Mouse (Mus musculus) hindbrain, embryonic 10.5 days (tissue): ENCODE results near the gene Rarres2. TPM values are rescaled to one million over a fixed set of nuclear protein-coding genes. Genes with fewer than 3 reads are reported as not detected.

Experiments used
- DNase-seq: peaks from one replicate; pipeline ENCODE4 v3.0.0-alpha.2; 2017; ENCODE audit warnings: low spot score
- H3K27ac ChIP-seq: fragments of 300-500 bp; sonication (generic); 2 replicates; pipeline ENCODE4 v1.5.1; 2016; ENCODE audit warnings: mild to moderate bottlenecking, moderate library complexity
- H3K27me3 ChIP-seq: fragments of 300-500 bp; sonication (generic); 2 replicates; pipeline ENCODE4 v1.6.1; 2016; ENCODE audit warnings: mild to moderate bottlenecking; ENCODE audit not compliant: poor library complexity, insufficient read depth, severe bottlenecking
- H3K36me3 ChIP-seq: fragments of 300-500 bp; sonication (generic); 2 replicates; pipeline ENCODE4 v1.6.1; 2016; ENCODE audit warnings: mild to moderate bottlenecking, moderate library complexity
- H3K4me1 ChIP-seq: fragments of 300-500 bp; sonication (generic); replicated peaks from 2 replicates; pipeline ENCODE4 v1.6.1; 2016; ENCODE audit warnings: mild to moderate bottlenecking
- H3K4me3 ChIP-seq: fragments of 300-500 bp; sonication (generic); 2 replicates; pipeline ENCODE4 v1.5.1; 2016; ENCODE audit warnings: mild to moderate bottlenecking, moderate library complexity
- H3K9me3 ChIP-seq: fragments of 300-500 bp; sonication (generic); 2 replicates; pipeline ENCODE4 v1.6.1; 2016; ENCODE audit warnings: mild to moderate bottlenecking, moderate library complexity
- WGBS: fragments of 180-500 bp; shearing (Covaris S2); methylation state at CpG from one replicate; pipeline ENCODE4 v1.1.7; 2016; 5-methylcytosine and 5-hydroxymethylcytosine counted together
- polyA plus RNA-seq: library from polyadenylated mRNA; unstranded; fragments of >200 nt; fragmentation: Nextera tagmentation; extraction: Ambion mirVana; gene quantifications from 2 replicates; pipeline ENCODE4 v1.2.1, GENCODE M21; 2016

The Rarres2 gene
- polyA plus RNA-seq, 1 experiment from 2014 or later = 1.9 TPM

- Histone ChIP-seq H3K27me3 (no peaks in the 10 kb centered on the region), H3K27ac (no peak overlapping the region), H3K4me1 (peaks cover 5% of the 10 kb centered on the region), H3K4me3 (no peak overlapping the region), H3K9me3 (no peaks in the 10 kb centered on the region), H3K36me3 (peaks cover 3% of the 10 kb centered on the region; the same call in 1 of the 2 replicates)
- no peak for DNase-seq
- 60% methylated on average over 4 of the region's 4 CpGs for WGBS
Measured at GRCm38 (mm10) chr6:48546858-48547257, 25.7 kb downstream of the Rarres2 start.

GRCm38 (mm10) chr6:48546271-48546670 is 26.3 kb downstream of the Rarres2 start:
- Histone ChIP-seq H3K27ac (no peak overlapping the region), H3K9me3 (no peaks in the 10 kb centered on the region), H3K4me1 (peaks cover 11% of the 10 kb centered on the region), H3K36me3 (peaks cover 9% of the 10 kb centered on the region), H3K4me3 (no peak overlapping the region), H3K27me3 (no peaks in the 10 kb centered on the region)
- WGBS = 64% methylated on average over 1 of the region's 1 CpGs
- DNase-seq = peak; percentile 54

- Histone ChIP-seq H3K4me3 (no peak overlapping the region), H3K27me3 (no peaks in the 10 kb centered on the region), H3K36me3 (peaks cover 19% of the 10 kb centered on the region), H3K27ac (no peak overlapping the region), H3K4me1 (peaks cover 17% of the 10 kb centered on the region), H3K9me3 (no peaks in the 10 kb centered on the region)
- 84% methylated on average over 5 of the region's 5 CpGs for WGBS
- DNase-seq = no peak
Measured at GRCm38 (mm10) chr6:48545251-48545650, 27.3 kb downstream of the Rarres2 start.

GRCm38 (mm10) chr6:48542631-48543030 is 30.0 kb downstream of the Rarres2 start:
- 87% methylated on average over 3 of the region's 3 CpGs for WGBS
- Histone ChIP-seq H3K4me3 (no peak overlapping the region), H3K36me3 (peaks cover 25% of the 10 kb centered on the region), H3K9me3 (no peaks in the 10 kb centered on the region), H3K27me3 (no peaks in the 10 kb centered on the region), H3K27ac (0 out of 2 replicates have a peak overlapping the region, but pooled peaks have one; percentile 31), H3K4me1 (peaks cover 37% of the 10 kb centered on the region)
- DNase-seq = no peak

GRCm38 (mm10) chr6:48541560-48542450 is 30.8 kb downstream of the Rarres2 start:
- no peak for DNase-seq

DNA sequence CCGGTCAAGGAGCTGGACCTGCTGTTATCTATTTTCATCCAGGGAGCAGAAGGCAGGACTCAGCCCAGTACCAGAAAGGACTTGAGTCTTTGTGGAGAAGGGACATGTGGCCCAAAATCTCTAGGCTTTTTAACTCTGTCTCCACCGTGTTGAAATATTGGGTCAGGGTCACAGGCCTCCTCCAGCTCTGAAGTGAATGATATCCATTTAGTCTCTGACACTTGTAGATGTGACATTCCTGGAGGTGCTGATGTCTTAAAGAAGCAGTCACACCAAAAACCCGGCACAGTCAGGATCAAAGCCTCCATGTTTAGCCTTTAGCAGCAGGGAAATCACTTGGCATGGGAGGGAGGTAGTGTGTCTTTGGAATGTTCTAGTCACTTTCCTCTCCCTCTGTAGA is 31.9 kb downstream of the Rarres2 start:
- no peak for DNase-seq
- H3K4me1 ChIP-seq = peaks cover 49% of the 10 kb centered on the region
- 66% methylated on average over 3 of the region's 3 CpGs for WGBS

More at GRCm38 (mm10) chr6:48541560-48542450, 30.8 kb downstream of the Rarres2 start:
- H3K27ac ChIP-seq = 0 out of 2 replicates have a peak overlapping the region, but pooled peaks have one; percentile 31
- no peaks in the 10 kb centered on the region for H3K27me3 ChIP-seq
- peaks cover 44% of the 10 kb centered on the region for H3K4me1 ChIP-seq
- no peak overlapping the region for H3K4me3 ChIP-seq
- H3K9me3 ChIP-seq = no peaks in the 10 kb centered on the region
- peaks cover 25% of the 10 kb centered on the region for H3K36me3 ChIP-seq
- 52% methylated on average over 7 of the region's 7 CpGs for WGBS

DNA sequence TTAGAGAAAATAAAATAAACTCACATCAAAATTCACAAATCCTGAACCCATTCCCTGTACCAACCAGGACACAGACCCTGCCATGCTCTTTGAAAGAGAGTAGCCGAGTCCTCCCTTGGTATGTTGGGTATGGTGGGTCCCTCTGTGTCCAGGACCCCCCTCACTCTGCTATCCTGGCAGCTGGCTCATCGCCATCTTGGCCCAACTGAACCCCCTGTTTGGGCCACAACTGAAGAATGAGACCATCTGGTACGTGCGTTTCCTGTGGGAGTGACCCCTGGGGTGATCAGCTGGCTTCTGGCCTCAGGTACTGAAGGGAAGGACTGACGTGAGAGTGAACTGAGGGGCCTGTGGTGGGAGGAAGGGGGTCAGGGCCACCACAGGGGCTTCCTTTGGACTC is 32.7 kb downstream of the Rarres2 start:
- no peak overlapping the region for H3K27ac ChIP-seq

More for the DNA sequence above, 31.9 kb downstream of the Rarres2 start:
- Histone ChIP-seq H3K27me3 (no peaks in the 10 kb centered on the region), H3K27ac (no peak overlapping the region), H3K36me3 (peaks cover 25% of the 10 kb centered on the region), H3K4me3 (no peak overlapping the region), H3K9me3 (no peaks in the 10 kb centered on the region)

DNA sequence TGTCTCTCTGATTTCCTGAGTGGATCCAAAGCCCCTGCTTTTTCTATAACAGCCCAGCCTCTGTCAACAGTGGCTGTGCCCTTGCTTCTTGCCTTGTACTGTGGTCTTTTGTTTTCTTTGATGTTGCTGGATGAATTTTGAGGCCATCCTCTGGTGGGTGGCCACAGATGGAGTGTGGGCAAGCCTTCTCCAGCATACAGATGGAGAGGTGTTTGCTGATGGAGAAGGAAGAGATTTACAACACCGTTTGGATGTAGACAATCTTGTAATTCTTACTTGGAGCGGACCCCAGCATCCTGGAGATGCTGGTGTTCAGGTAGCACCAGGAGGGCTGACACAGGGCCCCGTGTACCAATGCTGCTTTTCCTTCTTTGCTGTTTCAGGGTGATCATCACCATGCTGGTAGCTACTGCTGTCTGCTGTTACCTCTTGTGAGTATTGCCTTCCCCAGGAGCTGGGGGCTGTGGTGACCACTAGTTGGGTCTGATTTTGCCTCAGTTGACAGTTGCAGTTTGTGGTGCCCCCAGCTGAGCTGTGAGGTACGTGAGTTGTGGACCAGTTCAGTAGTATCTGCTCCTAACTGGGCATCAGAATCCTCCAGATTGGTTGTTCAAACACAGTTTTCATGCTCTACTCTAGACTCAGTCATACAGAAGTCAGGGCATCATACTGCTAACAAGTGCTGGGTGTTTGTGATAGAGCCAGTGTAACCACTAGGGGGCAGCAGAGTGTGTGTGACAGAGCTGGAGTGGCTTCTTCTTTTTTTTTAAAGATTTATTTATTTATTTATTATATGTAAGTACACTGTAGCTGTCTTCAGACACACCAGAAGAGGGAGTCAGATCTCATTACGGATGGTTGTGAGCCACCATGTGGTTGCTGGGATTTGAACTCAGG is 33.5 kb downstream of the Rarres2 start:
- Histone ChIP-seq H3K36me3 (peaks cover 25% of the 10 kb centered on the region), H3K27ac (no peak overlapping the region), H3K9me3 (no peaks in the 10 kb centered on the region), H3K27me3 (no peaks in the 10 kb centered on the region), H3K4me1 (peaks cover 49% of the 10 kb centered on the region), H3K4me3 (peak overlapping the region; percentile 69; the same call in 1 of the 2 replicates)
- 66% methylated on average over 5 of the region's 5 CpGs for WGBS
- DNase-seq = peak; percentile 73

More for the DNA sequence above, 32.7 kb downstream of the Rarres2 start:
- WGBS = 66% methylated on average over 5 of the region's 5 CpGs
- Histone ChIP-seq H3K36me3 (peaks cover 25% of the 10 kb centered on the region), H3K4me3 (no peak overlapping the region), H3K27me3 (no peaks in the 10 kb centered on the region), H3K4me1 (peaks cover 49% of the 10 kb centered on the region), H3K9me3 (no peaks in the 10 kb centered on the region)
- no peak for DNase-seq

- no peaks in the 10 kb centered on the region for H3K9me3 ChIP-seq
- WGBS = 4% methylated on average over 38 of the region's 38 CpGs
- peak within 1 kb of the TSS; percentile 69 for H3K4me3 ChIP-seq
- no peaks in the 10 kb centered on the region for H3K27me3 ChIP-seq
- peak; percentile 91 for DNase-seq
- H3K4me1 ChIP-seq = peaks cover 49% of the 10 kb centered on the region
- H3K36me3 ChIP-seq = peaks cover 35% of the 10 kb centered on the region
- peak within 1 kb of the TSS; percentile 91 for H3K27ac ChIP-seq
Measured at GRCm38 (mm10) chr6:48537105-48537954, 35.3 kb downstream of the Rarres2 start, which contains the start of gene Atp6v0e2. TSS of gene Atp6v0e2 (plus strand) at chr6:48537615.

GRCm38 (mm10) chr6:48536091-48536490 is 36.5 kb downstream of the Rarres2 start:
- Histone ChIP-seq H3K27ac (no peak overlapping the region), H3K4me3 (no peak overlapping the region), H3K36me3 (peaks cover 35% of the 10 kb centered on the region), H3K4me1 (peaks cover 37% of the 10 kb centered on the region), H3K27me3 (no peaks in the 10 kb centered on the region), H3K9me3 (no peaks in the 10 kb centered on the region)
- DNase-seq = no peak
- 71% methylated on average over 4 of the region's 4 CpGs for WGBS

DNA sequence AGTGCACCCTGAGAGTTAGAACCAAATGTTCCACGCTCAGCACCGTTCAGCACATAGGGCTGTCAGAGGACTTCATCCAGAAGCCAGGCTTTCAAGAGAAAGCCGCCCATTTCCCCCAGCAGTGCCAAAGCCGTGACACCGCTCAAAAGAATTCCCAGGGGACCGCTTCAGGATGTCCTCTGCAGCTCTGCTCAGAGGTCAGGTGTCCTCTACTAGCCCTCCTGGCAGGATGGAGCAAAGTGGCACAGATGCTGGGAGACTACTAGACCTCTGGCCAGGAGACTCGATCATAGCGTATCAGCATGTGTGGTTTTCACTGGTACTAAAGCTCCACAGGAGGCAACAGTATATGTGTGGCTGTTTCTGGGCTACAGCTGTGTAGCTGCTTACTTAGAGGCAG is 37.7 kb downstream of the Rarres2 start:
- Histone ChIP-seq H3K9me3 (no peaks in the 10 kb centered on the region), H3K4me3 (no peak overlapping the region), H3K27ac (no peak overlapping the region), H3K4me1 (peaks cover 32% of the 10 kb centered on the region), H3K27me3 (no peaks in the 10 kb centered on the region), H3K36me3 (peaks cover 32% of the 10 kb centered on the region)
- DNase-seq = no peak
- WGBS = 81% methylated on average over 8 of the region's 8 CpGs

GRCm38 (mm10) chr6:48533475-48533874 is 39.1 kb downstream of the Rarres2 start:
- Histone ChIP-seq H3K4me1 (peaks cover 21% of the 10 kb centered on the region), H3K27me3 (no peaks in the 10 kb centered on the region), H3K27ac (no peak overlapping the region), H3K9me3 (no peaks in the 10 kb centered on the region), H3K36me3 (peaks cover 39% of the 10 kb centered on the region), H3K4me3 (no peak overlapping the region)
- WGBS = 78% methylated on average over 2 of the region's 2 CpGs
- no peak for DNase-seq
